Mouse (Mus musculus) testis, adult 2 months (tissue): ENCODE measurements at regions not wholly inside any gene's neighbourhood (a gene's known extent, or its start where the extent isn't known, plus 50 kb on each side); places are given as distances from the start of the nearest gene placed in this dataset.

Experiments used
- CTCF ChIP-seq: fragments of 200-500 bp; IDR thresholded peaks from 2 replicates; pipeline ENCODE4 v1.5.1; 2012; ENCODE audit warnings: low read depth, mild to moderate bottlenecking, inconsistent platforms, low read length, moderate library complexity; ENCODE audit not compliant: control insufficient read depth, insufficient read depth, insufficient replicate concordance
- POLR2A ChIP-seq: fragments of 200-500 bp; IDR thresholded peaks from 2 replicates; pipeline ENCODE4 v1.6.1; 2012; ENCODE audit warnings: low read depth, mild to moderate bottlenecking, inconsistent platforms, low read length, moderate library complexity; ENCODE audit not compliant: control insufficient read depth

DNA sequence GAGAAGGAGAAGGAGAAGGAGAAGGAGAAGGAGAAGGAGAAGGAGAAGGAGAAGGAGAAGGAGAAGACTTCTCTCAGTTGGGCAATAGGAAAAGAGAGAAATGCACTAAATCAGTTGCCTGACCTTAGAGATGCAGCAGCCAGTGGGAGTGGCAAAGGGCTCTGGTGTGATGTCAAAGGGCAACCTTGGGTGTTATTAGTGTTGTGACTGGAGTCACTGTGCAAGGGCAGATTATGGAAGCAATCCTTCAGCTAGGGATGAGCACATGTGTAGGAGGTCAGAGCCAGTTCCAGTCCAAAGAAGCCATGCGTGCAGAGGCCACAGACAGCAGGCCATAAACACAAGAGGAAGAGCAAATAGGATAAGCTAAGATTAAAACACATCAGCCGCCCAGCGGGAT lies 56.7 kb upstream of the Mast4 start:
- TF ChIP-seq CTCF (no peak), POLR2A (no peak)
